In genomic region chr4:129697191-129697590, GRCm38 (mm10) we compare ENCODE assay signal across 8 mouse cellular contexts. TPM values are rescaled to one million over a fixed set of nuclear protein-coding genes. Genes with fewer than 3 reads are reported as not detected.
A peak's percentile ranks its signal among the peaks of the same experiment; 100 is the strongest.
DNase-seq lines count a peak whose midpoint lies in the region; ATAC-seq and TF ChIP-seq lines count a peak whose summit lies in the region.

No protein-coding gene starts in this region.

- 84% methylated on average over 7 of the region's 7 CpGs for WGBS in neural tube, embryonic 11.5 days
- WGBS in limb, embryonic 15.5 days = 82% methylated on average over 7 of the region's 7 CpGs
- WGBS in stomach, postnatal 0 days = 86% methylated on average over 7 of the region's 7 CpGs

- ATAC-seq in neural tube, embryonic 11.5 days (ENCODE audit: insufficient read depth, low FRiP score, low TSS enrichment) = no peak
- ATAC-seq in limb, embryonic 15.5 days (ENCODE audit: insufficient number of reproducible peaks, low FRiP score, low TSS enrichment, low read depth) = no peak
- no peak for ATAC-seq in stomach, postnatal 0 days (ENCODE audit: low FRiP score, low TSS enrichment)
- ATAC-seq in activated CD4-positive, CD25-positive, alpha-beta regulatory T cell, adult 4 months = no peak

- H3K27me3 ChIP-seq in neural tube, embryonic 11.5 days (ENCODE audit: control insufficient read depth, insufficient read depth, low read length) = no peaks in the 10 kb centered on the region
- H3K27me3 ChIP-seq in limb, embryonic 15.5 days = no peaks in the 10 kb centered on the region
- no peaks in the 10 kb centered on the region for H3K27me3 ChIP-seq in stomach, postnatal 0 days (ENCODE audit: control insufficient read depth, insufficient read depth, low read length)

- H3K36me3 ChIP-seq in neural tube, embryonic 11.5 days (ENCODE audit: control insufficient read depth, insufficient read depth, low read length) = peaks cover 6% of the 10 kb centered on the region
- H3K36me3 ChIP-seq in limb, embryonic 15.5 days = peaks cover 17% of the 10 kb centered on the region
- H3K36me3 ChIP-seq in stomach, postnatal 0 days (ENCODE audit: control insufficient read depth, insufficient read depth, low read length) = no peaks in the 10 kb centered on the region

- peak overlapping the region; percentile 93 for H3K27ac ChIP-seq in neural tube, embryonic 11.5 days (ENCODE audit: low read depth, low read length)
- peak overlapping the region; percentile 91 for H3K27ac ChIP-seq in limb, embryonic 15.5 days
- H3K27ac ChIP-seq in stomach, postnatal 0 days (replicated peaks) = peak overlapping the region; percentile 75; the same call in 1 of the 2 replicates

- no peak for TF ChIP-seq EP300 in stomach, postnatal 0 days (optimal IDR thresholded peaks at IDR 0.05)

- no peaks in the 10 kb centered on the region for H3K9me3 ChIP-seq in neural tube, embryonic 11.5 days (ENCODE audit: control insufficient read depth, low read length)
- no peaks in the 10 kb centered on the region for H3K9me3 ChIP-seq in limb, embryonic 15.5 days
- H3K9me3 ChIP-seq in stomach, postnatal 0 days (ENCODE audit: control insufficient read depth, low read length) = no peaks in the 10 kb centered on the region

- H3K4me2 ChIP-seq in neural tube, embryonic 11.5 days (ENCODE audit: low read depth) = peak overlapping the region; percentile 55
- peak overlapping the region; percentile 60 for H3K4me2 ChIP-seq in limb, embryonic 15.5 days
- H3K4me2 ChIP-seq in stomach, postnatal 0 days (replicated peaks; ENCODE audit: low read depth) = peak overlapping the region; percentile 74

- peak; percentile 36 for DNase-seq in embryo, embryonic 9.5 days (ENCODE audit: extremely low spot score)
- no peak for DNase-seq in embryo, embryonic 10 days (ENCODE audit: low spot score)
- no peak for DNase-seq in neural tube, embryonic 11.5 days (ENCODE audit: low spot score)
- no peak for DNase-seq in neural tube, embryonic 10.5 days (ENCODE audit: extremely low spot score, low spot score)
- DNase-seq in stomach, postnatal 0 days (ENCODE audit: low spot score) = no peak
- DNase-seq in right cerebral cortex, adult 2 months (ENCODE audit: low spot score in 2 of 2) = no peak

- no peak for TF ChIP-seq CTCF in stomach, postnatal 0 days (IDR thresholded peaks at IDR 0.05; ENCODE audit: low read depth)

- H3K4me3 ChIP-seq in neural tube, embryonic 11.5 days (ENCODE audit: low read depth, low read length) = peak overlapping the region; percentile 59
- peak overlapping the region; percentile 53 for H3K4me3 ChIP-seq in limb, embryonic 15.5 days
- H3K4me3 ChIP-seq in stomach, postnatal 0 days (ENCODE audit: low read depth, low read length) = peak overlapping the region; percentile 78

- peaks cover 5% of the 10 kb centered on the region; the same call in 1 of the 2 replicates for H3K4me1 ChIP-seq in neural tube, embryonic 11.5 days (ENCODE audit: control insufficient read depth, insufficient read depth, low read length)
- H3K4me1 ChIP-seq in limb, embryonic 15.5 days = peaks cover 19% of the 10 kb centered on the region
- no peaks in the 10 kb centered on the region; the same call in 1 of the 2 replicates for H3K4me1 ChIP-seq in stomach, postnatal 0 days (replicated peaks; ENCODE audit: control insufficient read depth, insufficient read depth)

- peak overlapping the region; percentile 82 for H3K9ac ChIP-seq in neural tube, embryonic 11.5 days (ENCODE audit: low read length)
- peak overlapping the region; percentile 55; the same call in 1 of the 2 replicates for H3K9ac ChIP-seq in limb, embryonic 15.5 days
- H3K9ac ChIP-seq in stomach, postnatal 0 days (ENCODE audit: low read length) = peak overlapping the region; percentile 76

RNA-seq across cellular contexts. Expression of gene Tmem39b, which starts 0.6 kb away (rescaled TPM):
- 32.4 and 34.1 TPM in 2 replicates for polyA plus RNA-seq in neural tube, embryonic 11.5 days (2014; fragmentation: Nextera tagmentation; extraction: Ambion mirVana)
- 12.9 and 15.9 TPM in 2 replicates for polyA plus RNA-seq in limb, embryonic 15.5 days (2015; fragmentation: Nextera tagmentation; extraction: Ambion mirVana)
- polyA plus RNA-seq in stomach, postnatal 0 days (2015; fragmentation: Nextera tagmentation; extraction: Ambion mirVana) = 4.5 and 5.4 TPM in 2 replicates
- 10 to 100 TPM in 1 of 2 experiments, 1 to 10 TPM in 1; 7.6 to 15.6 TPM for polyA plus RNA-seq in activated CD4-positive, CD25-positive, alpha-beta regulatory T cell, adult 4 months (2017; shearing (Covaris generic))

RNA-seq across cellular contexts. Expression of gene Kpna6, which starts 24.6 kb away (rescaled TPM):
- polyA plus RNA-seq in neural tube, embryonic 11.5 days (2014; fragmentation: Nextera tagmentation; extraction: Ambion mirVana) = 14.0 and 15.7 TPM in 2 replicates
- polyA plus RNA-seq in limb, embryonic 15.5 days (2015; fragmentation: Nextera tagmentation; extraction: Ambion mirVana) = 15.3 TPM in 2 replicates
- polyA plus RNA-seq in stomach, postnatal 0 days (2015; fragmentation: Nextera tagmentation; extraction: Ambion mirVana) = 5.7 and 6.8 TPM in 2 replicates
- polyA plus RNA-seq in activated CD4-positive, CD25-positive, alpha-beta regulatory T cell, adult 4 months (2017; shearing (Covaris generic)) = 10 to 100 TPM in 1 of 2 experiments, 1 to 10 TPM in 1; 7.4 to 11.2 TPM

RNA-seq across cellular contexts. Expression of gene Khdrbs1, which starts 44.9 kb away (rescaled TPM):
- polyA plus RNA-seq in neural tube, embryonic 11.5 days (2014; fragmentation: Nextera tagmentation; extraction: Ambion mirVana) = 183 and 195 TPM in 2 replicates
- 79.2 and 95.9 TPM in 2 replicates for polyA plus RNA-seq in limb, embryonic 15.5 days (2015; fragmentation: Nextera tagmentation; extraction: Ambion mirVana)
- 37.7 and 38.6 TPM in 2 replicates for polyA plus RNA-seq in stomach, postnatal 0 days (2015; fragmentation: Nextera tagmentation; extraction: Ambion mirVana)
- 10 to 100 TPM; 34.4 to 34.7 TPM for polyA plus RNA-seq in activated CD4-positive, CD25-positive, alpha-beta regulatory T cell, adult 4 months (2017; shearing (Covaris generic))

RNA-seq across cellular contexts. Expression of gene Txlna, which starts 56.3 kb away (rescaled TPM):
- polyA plus RNA-seq in neural tube, embryonic 11.5 days (2014; fragmentation: Nextera tagmentation; extraction: Ambion mirVana) = 104 and 108 TPM in 2 replicates
- 84.9 and 92.7 TPM in 2 replicates for polyA plus RNA-seq in limb, embryonic 15.5 days (2015; fragmentation: Nextera tagmentation; extraction: Ambion mirVana)
- polyA plus RNA-seq in stomach, postnatal 0 days (2015; fragmentation: Nextera tagmentation; extraction: Ambion mirVana) = 23.5 and 23.6 TPM in 2 replicates
- 10 to 100 TPM; 21.0 to 33.3 TPM for polyA plus RNA-seq in activated CD4-positive, CD25-positive, alpha-beta regulatory T cell, adult 4 months (2017; shearing (Covaris generic))
